Mouse (Mus musculus) stomach, embryonic 16.5 days (tissue): ENCODE measurements around the gene Plscr2. TPM values are rescaled to one million over a fixed set of nuclear protein-coding genes. Genes with fewer than 3 reads are reported as not detected.

Source experiments
- ATAC-seq: fragments of 200-750 bp; cut with Nextera tagmentation; 2 replicates; pipeline ENCODE4 v1.8.0; 2017; ENCODE audit warnings: moderate number of reproducible peaks, moderate TSS enrichment; ENCODE audit not compliant: insufficient read depth, low FRiP score
- H3K27ac ChIP-seq: fragments of 300-500 bp; sonication (generic); 2 replicates; pipeline ENCODE4 v1.5.1; 2014; ENCODE audit warnings: low read length
- H3K27me3 ChIP-seq: fragments of 300-500 bp; sonication (generic); 2 replicates; pipeline ENCODE4 v1.6.1; 2014; ENCODE audit warnings: low read length, control low read depth, mixed read lengths; ENCODE audit not compliant: control insufficient read depth, insufficient read depth
- H3K36me3 ChIP-seq: fragments of 300-500 bp; sonication (generic); 2 replicates; pipeline ENCODE4 v1.6.1; 2014; ENCODE audit warnings: low read length; ENCODE audit not compliant: control insufficient read depth, insufficient read depth
- H3K4me1 ChIP-seq: fragments of 300-500 bp; sonication (generic); 2 replicates; pipeline ENCODE4 v1.6.1; 2014; ENCODE audit warnings: low read length, control low read depth, mixed read lengths; ENCODE audit not compliant: control insufficient read depth, insufficient read depth
- H3K4me2 ChIP-seq: fragments of 300-500 bp; sonication (generic); 2 replicates; pipeline ENCODE4 v1.6.1; 2014; ENCODE audit warnings: low read depth, low read length, mixed read lengths
- H3K4me3 ChIP-seq: fragments of 300-500 bp; sonication (generic); replicated peaks from 2 replicates; pipeline ENCODE4 v1.5.1; 2014; ENCODE audit warnings: mild to moderate bottlenecking, low read length
- H3K9ac ChIP-seq: fragments of 300-500 bp; sonication (generic); 2 replicates; pipeline ENCODE4 v1.6.1; 2014; ENCODE audit warnings: low read length
- H3K9me3 ChIP-seq: fragments of 300-500 bp; sonication (generic); replicated peaks from 2 replicates; pipeline ENCODE4 v1.6.1; 2016; ENCODE audit warnings: low read length, control low read depth; ENCODE audit not compliant: control insufficient read depth
- WGBS: fragments of 180-500 bp; shearing (Covaris S2); extraction: QIAGEN DNeasy Blood & Tissue Kit; methylation state at CpG from one replicate; pipeline ENCODE4 v1.1.7; 2014; 5-methylcytosine and 5-hydroxymethylcytosine counted together
- microRNA-seq: library from miRNA; unstranded; fragments of <30 nt; microRNA quantifications from one replicate; pipeline ENCODE4, GENCODE M21; 2016
- polyA plus RNA-seq: library from polyadenylated mRNA; unstranded; fragments of >200 nt; fragmentation: Nextera tagmentation; extraction: Ambion mirVana; gene quantifications from 2 replicates; pipeline ENCODE4 v1.2.1, GENCODE M21; 2015

Gene Plscr2
- polyA plus RNA-seq, 1 experiment from 2014 or later: 1.9 TPM

DNA sequence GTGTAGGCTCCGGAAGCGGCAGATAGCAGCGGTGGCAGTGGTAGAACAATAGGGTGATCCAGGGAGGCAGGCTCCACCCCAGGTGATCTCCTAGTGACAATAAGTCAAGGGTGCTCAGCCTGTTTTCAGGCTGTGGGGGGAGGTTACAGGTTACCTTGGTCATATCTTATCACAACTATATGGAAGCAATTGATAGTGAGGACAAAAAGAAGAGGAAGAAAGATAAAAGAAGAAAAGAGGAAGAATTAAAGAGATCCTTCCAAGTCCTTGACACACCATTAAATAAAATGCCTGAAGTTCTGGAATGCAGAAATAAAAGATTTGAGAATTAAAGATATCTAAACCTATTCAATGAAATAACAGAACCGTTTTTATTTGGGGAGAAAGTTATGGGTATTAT, 51.4 kb downstream of the Plscr2 start:
- no peaks in the 10 kb centered on the region for H3K27me3 ChIP-seq
- no peak overlapping the region for H3K4me3 ChIP-seq
- no peaks in the 10 kb centered on the region for H3K4me1 ChIP-seq
- no peak overlapping the region for H3K9ac ChIP-seq
- no peak overlapping the region for H3K27ac ChIP-seq
- H3K4me2 ChIP-seq: no peak overlapping the region
- no peaks in the 10 kb centered on the region for H3K36me3 ChIP-seq
- ATAC-seq: no peak
- H3K9me3 ChIP-seq: no peaks in the 10 kb centered on the region
- 78% methylated on average over 4 of the region's 4 CpGs for WGBS

DNA sequence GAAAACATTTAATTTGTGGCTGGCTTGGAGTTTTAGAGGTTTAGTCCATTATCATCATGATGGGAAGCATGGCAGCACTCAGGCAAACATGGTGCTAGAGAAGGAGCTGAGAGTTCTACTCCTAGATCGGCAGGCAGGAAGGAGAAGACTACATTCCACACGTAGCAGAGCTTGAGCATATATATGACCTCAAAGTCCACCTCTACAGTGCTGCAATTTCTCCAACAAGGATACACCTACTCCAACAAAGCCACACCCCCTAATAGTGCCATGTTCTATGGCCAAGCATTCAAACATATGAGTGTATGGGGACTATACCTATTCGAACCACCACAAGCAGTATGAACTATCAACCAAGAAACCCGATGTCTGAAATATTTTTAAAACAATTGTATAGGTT, 56.0 kb downstream of the Plscr2 start:
- H3K27me3 ChIP-seq: no peaks in the 10 kb centered on the region

DNA sequence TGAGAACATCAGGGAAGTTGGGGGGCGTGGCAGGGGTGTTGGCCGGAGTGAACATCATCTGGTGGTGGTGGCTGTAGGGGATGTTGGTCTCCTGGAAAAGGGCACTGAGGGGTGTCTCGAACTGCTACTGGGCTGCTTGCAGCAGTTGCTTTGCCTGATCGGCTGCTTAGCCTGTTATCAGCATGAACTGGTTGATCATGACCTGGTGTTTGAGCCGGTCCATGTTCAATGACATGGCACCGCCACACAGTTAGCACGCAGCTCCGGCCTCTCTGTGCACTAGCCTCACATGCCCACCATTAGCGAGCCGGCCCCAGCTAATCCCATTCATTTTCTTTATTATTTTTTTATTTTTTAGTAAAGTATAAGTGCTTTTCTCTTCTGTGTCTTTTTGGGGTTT, 59.4 kb downstream of the Plscr2 start:
- H3K27ac ChIP-seq: no peak overlapping the region
- 92% methylated on average over 10 of the region's 10 CpGs for whole genome bisulfite sequencing
- no peak overlapping the region for H3K9ac ChIP-seq
- no peaks in the 10 kb centered on the region for H3K36me3 ChIP-seq
- no peak overlapping the region for H3K4me3 ChIP-seq
- ATAC-seq: no peak
- no peak overlapping the region for H3K4me2 ChIP-seq
- H3K9me3 ChIP-seq: no peaks in the 10 kb centered on the region
- H3K27me3 ChIP-seq: no peaks in the 10 kb centered on the region
- no peaks in the 10 kb centered on the region for H3K4me1 ChIP-seq

More for the DNA sequence above, 56.0 kb downstream of the Plscr2 start:
- Histone ChIP-seq H3K36me3 (no peaks in the 10 kb centered on the region), H3K4me3 (no peak overlapping the region), H3K9me3 (no peaks in the 10 kb centered on the region), H3K9ac (no peak overlapping the region), H3K27ac (no peak overlapping the region), H3K4me1 (no peaks in the 10 kb centered on the region), H3K4me2 (no peak overlapping the region)
- ATAC-seq: no peak
- WGBS: 94% methylated on average over 4 of the region's 4 CpGs

DNA sequence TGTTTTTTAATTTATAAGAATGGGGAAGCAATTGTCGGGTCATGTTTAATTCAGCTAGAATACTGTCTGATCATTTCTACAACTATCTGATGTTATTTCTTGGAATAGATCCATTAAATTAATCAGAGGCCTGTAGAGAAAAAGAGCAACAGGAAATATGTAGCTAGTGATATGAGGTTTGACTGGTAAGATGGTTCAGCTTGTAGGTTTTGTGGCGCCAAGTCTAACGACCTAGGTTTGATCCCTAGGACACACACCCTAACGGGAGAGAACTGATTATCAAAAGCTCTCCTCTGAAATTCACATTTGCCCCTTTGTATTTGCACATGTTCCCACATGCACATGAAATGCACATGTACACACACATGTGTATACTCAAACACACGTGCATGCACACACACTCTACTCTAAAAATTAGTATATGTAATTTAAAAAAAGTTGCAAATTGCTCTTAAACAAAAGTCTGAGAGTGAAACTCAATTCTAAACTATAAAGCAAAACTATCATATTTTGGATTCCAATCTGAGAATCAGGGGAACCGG, 59.9 kb downstream of the Plscr2 start:
- no peak for ATAC-seq
- no peaks in the 10 kb centered on the region for H3K9me3 ChIP-seq
- H3K4me1 ChIP-seq: no peaks in the 10 kb centered on the region
- H3K27ac ChIP-seq: no peak overlapping the region
- no peak overlapping the region for H3K9ac ChIP-seq
- no peaks in the 10 kb centered on the region for H3K27me3 ChIP-seq
- no peak overlapping the region for H3K4me3 ChIP-seq
- H3K4me2 ChIP-seq: no peak overlapping the region
- H3K36me3 ChIP-seq: no peaks in the 10 kb centered on the region
- 89% methylated on average over 6 of the region's 6 CpGs for WGBS

DNA sequence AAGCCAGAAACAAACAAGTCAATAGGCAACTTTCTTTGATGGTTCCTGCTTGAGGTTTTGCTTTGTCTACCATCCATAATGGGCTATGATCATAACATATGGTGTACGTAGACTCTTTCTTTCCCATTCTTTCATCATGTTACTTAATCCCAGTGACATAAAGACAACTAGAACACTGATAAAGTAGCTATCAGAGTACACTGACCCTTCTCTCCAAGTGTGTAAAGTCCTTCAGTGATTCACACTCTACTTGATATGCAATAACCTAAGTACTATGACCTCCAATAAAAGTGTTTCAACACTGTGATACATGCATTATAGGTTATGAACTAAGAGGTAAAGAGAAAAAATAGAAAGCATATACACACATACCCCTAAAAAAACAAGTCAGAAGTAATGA, 61.7 kb downstream of the Plscr2 start:
- H3K4me1 ChIP-seq: no peaks in the 10 kb centered on the region
- WGBS: 83% methylated on average over 1 of the region's 1 CpGs
- H3K27ac ChIP-seq: no peak overlapping the region
- no peak overlapping the region for H3K4me2 ChIP-seq
- no peaks in the 10 kb centered on the region for H3K36me3 ChIP-seq
- H3K27me3 ChIP-seq: no peaks in the 10 kb centered on the region
- no peak overlapping the region for H3K9ac ChIP-seq
- ATAC-seq: no peak
- no peaks in the 10 kb centered on the region for H3K9me3 ChIP-seq
- no peak overlapping the region for H3K4me3 ChIP-seq

DNA sequence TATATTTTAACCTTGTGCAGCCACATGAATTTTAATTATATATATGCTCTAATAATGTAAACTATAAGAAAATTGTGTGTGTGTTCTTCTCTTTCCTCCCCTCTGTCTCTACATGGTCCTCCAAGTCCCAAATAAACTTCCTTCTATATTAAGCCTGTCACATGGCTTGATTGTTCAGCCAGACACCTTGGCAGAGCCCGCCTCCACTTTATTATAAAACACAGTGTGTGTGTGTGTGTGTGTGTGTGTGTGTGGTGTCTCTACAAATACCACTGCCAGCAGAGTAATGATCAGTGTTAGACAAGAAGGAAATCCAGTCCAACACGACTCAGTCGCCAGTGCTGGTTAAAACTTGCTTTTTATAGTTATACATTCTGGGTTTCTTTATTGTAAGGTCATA, 62.3 kb downstream of the Plscr2 start:
- H3K4me1 ChIP-seq: no peaks in the 10 kb centered on the region
- no peak overlapping the region for H3K9ac ChIP-seq
- no peaks in the 10 kb centered on the region for H3K27me3 ChIP-seq
- 75% methylated on average over 3 of the region's 3 CpGs for WGBS
- H3K4me2 ChIP-seq: no peak overlapping the region
- ATAC-seq: no peak
- no peaks in the 10 kb centered on the region for H3K36me3 ChIP-seq
- H3K9me3 ChIP-seq: no peaks in the 10 kb centered on the region
- no peak overlapping the region for H3K27ac ChIP-seq
- no peak overlapping the region for H3K4me3 ChIP-seq

DNA sequence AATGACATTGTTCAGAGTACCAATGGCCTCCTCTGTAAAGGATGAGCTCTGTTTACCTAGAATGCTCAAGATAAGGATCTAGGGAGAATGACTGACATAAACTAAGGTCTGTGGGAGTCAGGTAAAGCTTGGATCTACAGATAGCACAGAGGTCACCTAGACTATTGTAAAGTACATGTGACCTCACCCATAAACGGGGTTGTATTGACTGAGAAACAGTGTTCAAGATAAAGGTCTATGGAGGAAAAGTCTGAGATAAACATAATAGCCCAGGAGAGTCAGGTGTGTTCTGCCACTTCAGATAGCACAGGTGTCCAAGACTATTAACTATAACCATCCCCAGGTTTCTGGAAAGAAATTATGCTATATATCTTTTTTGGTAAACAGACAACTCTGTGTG, 63.6 kb downstream of the Plscr2 start:
- 21% methylated on average over 1 of the region's 1 CpGs for WGBS
- no peaks in the 10 kb centered on the region for H3K36me3 ChIP-seq
- no peak for ATAC-seq
- no peaks in the 10 kb centered on the region for H3K27me3 ChIP-seq
- H3K27ac ChIP-seq: no peak overlapping the region
- no peaks in the 10 kb centered on the region for H3K4me1 ChIP-seq
- no peak overlapping the region for H3K4me2 ChIP-seq
- H3K4me3 ChIP-seq: no peak overlapping the region
- no peak overlapping the region for H3K9ac ChIP-seq
- no peaks in the 10 kb centered on the region for H3K9me3 ChIP-seq

Small RNAs within 50 kb of the gene (microRNA-seq; reads per million reads assigned to microRNA genes)
- not detected for gene Mir6386

Other genes starting within 250 kb of the Plscr2 start
- 0.22 TPM in 1 of 2 replicates, not detected in the other for gene Plscr5, start 82.7 kb upstream of the Plscr2 start, polyA plus RNA-seq
- 53.9 and 56.2 TPM in 2 replicates for gene Plscr1, start 25.9 kb upstream of the Plscr2 start, polyA plus RNA-seq
- gene 1700057G04Rik, start 33.8 kb downstream of the Plscr2 start, polyA plus RNA-seq: not detected in 2 replicates
- 13.4 and 15.6 TPM in 2 replicates for gene Plscr4, start 181.8 kb downstream of the Plscr2 start, polyA plus RNA-seq